Mouse (Mus musculus) small intestine, adult 2 months (tissue): Measurements from ENCODE around the gene H2-DMa.

Source experiments
- CTCF ChIP-seq: fragments of 200-500 bp; IDR thresholded peaks from 2 replicates; pipeline ENCODE4 v1.5.1; 2012; ENCODE audit warnings: low read depth, mild to moderate bottlenecking, control low read depth, inconsistent platforms, low read length, moderate library complexity, mixed read lengths; ENCODE audit not compliant: insufficient replicate concordance, insufficient read length; ENCODE audit errors: extremely low read depth
- POLR2A ChIP-seq: fragments of 200-500 bp; IDR thresholded peaks from 2 replicates; pipeline ENCODE4 v1.6.1; 2012; ENCODE audit warnings: low read depth, mild to moderate bottlenecking, control low read depth, inconsistent platforms, low read length, moderate library complexity

GRCm38 (mm10) chr17:34096497-34097010, 22.8 kb upstream of the H2-DMa start:
- TF ChIP-seq POLR2A = no peak
- no peak for TF ChIP-seq CTCF
